In the genomic region with DNA sequence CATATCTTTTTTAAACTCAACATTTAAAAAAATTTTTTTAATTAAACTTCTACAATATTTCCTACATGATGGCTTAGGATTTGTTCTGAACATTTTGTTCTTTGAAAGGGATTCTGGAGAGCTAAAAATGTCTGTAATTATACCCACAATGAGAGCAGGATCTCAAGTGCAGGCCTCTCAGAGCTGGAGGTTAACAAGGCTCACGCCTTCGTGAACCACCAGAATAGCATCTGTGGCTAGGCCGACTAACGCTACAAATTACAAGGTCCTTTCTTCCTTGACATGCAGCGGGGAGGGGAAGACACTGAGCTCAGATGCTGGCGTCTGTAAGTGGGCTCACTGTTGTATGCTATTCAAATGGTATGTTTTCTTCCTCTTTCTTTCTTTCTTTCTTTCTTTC, we compare ENCODE assay signal across 18 mouse cellular contexts.
DNase-seq lines count a peak whose midpoint lies in the region.
"Had no signal": no experiment of that assay in that cellular context is flagged by ENCODE, and none has a peak within 500 bp of the region (broad histone marks: within the 10 kb centered on the region; RNA-seq: fewer than 3 reads in every experiment).

No protein-coding gene starts in this region.

- DNase-seq in embryo, embryonic 10 days (ENCODE audit: low spot score) = peak; percentile 47
- DNase-seq in embryo, embryonic 9.5 days (ENCODE audit: extremely low spot score) = no peak
- peak; percentile 33 for DNase-seq in left cerebral cortex, adult 11 months (ENCODE audit: low spot score)
- no peak for DNase-seq in left cerebral cortex, postnatal 36 days (ENCODE audit: low spot score in 2 of 2)
- DNase-seq in right cerebral cortex, adult 2 months (ENCODE audit: low spot score in 2 of 2) = peak; percentile 21 to 22
- DNase-seq in right cerebral cortex, postnatal 25 days = no peak
- no peak for DNase-seq in frontal cortex, postnatal 10 days (ENCODE audit: low spot score in 2 of 2)
- DNase-seq: adrenal gland, adult 2 months; adrenal gland, postnatal 36 days; cerebellum, adult 9-10 months; cerebellum, postnatal 36 days; gastrocnemius, postnatal 14 days; heart, adult 11 months; kidney, adult 18-20 months; kidney, postnatal 25 days; liver, postnatal 0 days; right cerebral cortex, postnatal 14 days; thymus, postnatal 14 days had no signal

- intact Hi-C loops in left cerebral cortex, postnatal 36 days (cut with DNase I) = no loop called here

Comparison
In these comparisons a context has a peak if more than half of its experiments do, and no peak if none do; other contexts are left out.
1. DNase-seq: peak in embryo, embryonic 10 days (single experiment), left cerebral cortex, adult 11 months (single experiment) and right cerebral cortex, adult 2 months (2 of 2); none in embryo, embryonic 9.5 days (single experiment), left cerebral cortex, postnatal 36 days (0 of 2), right cerebral cortex, postnatal 25 days (single experiment) and frontal cortex, postnatal 10 days (0 of 2).